Mouse (Mus musculus): ENCODE data around the gene H6pd. TPM values are rescaled to one million over a fixed set of nuclear protein-coding genes. Genes with fewer than 3 reads are reported as not detected.

H6pd gene
- polyA plus RNA-seq, 1 experiment from 2014 or later = 1.9 TPM

DNA sequence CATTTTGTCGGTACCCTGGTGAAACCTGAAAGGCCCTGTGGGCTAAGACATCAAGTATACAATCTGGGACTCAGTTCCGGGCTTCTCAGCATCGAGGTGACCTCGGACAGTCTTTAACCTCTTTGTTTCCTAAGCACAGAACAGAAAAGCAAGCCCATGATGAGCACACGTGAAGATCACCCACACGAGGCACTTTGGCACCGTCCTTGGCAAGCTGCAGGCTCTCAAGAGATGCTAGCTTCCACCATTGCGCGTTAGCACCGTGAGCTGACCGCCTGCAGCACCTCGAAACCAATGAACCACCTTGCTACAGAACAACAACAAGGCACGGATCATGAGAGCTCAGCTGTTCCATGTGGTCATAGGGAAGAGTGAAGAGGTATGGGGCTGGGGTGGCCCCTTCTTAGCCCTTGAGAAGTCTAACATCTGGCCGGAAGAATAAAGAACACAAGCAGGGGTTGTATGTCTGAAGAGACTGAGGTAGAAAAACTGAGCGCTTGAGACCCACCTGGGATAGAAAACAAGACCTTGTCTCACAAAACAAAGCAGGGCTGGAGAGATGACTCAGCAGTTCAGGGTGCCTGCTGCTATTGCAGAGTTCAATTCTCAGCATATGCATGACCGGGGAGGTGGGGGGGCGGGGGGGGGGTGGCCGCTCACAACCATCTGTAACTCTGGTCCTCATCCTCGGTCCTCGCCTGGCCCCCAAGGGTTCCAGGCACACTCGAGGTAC, 2.5 kb downstream of the H6pd start:
- no peak overlapping the region for H3K9ac ChIP-seq (replicated peaks)
- no peak overlapping the region for H3K27ac ChIP-seq
- no peak overlapping the region for H3K4me3 ChIP-seq (replicated peaks)
- no peak overlapping the region for H3K4me2 ChIP-seq (replicated peaks)
- H3K27me3 ChIP-seq = peaks cover 3% of the 10 kb centered on the region; the same call in 1 of the 2 replicates
- H3K9me3 ChIP-seq = no peaks in the 10 kb centered on the region
- H3K4me1 ChIP-seq (replicated peaks) = 0 out of 2 replicates have a peak, but pooled peaks cover 6% of the 10 kb centered on the region
- H3K36me3 ChIP-seq = no peaks in the 10 kb centered on the region
- ATAC-seq = no peak
- 86% methylated on average over 21 of the region's 21 CpGs for WGBS

DNA sequence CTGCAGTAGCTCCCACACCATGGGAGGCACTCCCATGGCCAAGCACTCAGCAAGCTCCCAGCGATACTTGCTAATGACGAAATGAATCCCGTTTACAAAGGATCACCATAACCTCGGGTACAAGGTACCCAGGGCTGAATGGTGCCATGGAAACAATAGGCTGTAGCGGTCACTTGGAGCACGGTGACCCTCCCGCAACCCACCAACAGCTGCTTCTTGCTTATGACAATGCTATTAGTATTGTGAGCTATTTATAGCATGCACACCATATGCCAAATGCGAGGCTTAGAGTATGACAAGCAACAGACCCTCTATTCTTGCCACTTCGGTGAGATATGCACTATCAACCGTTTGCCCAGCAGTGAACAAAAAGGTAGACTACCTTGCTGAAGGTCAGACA, 3.6 kb downstream of the H6pd start:
- ATAC-seq = no peak
- 90% methylated on average over 10 of the region's 10 CpGs for WGBS
- 0 out of 2 replicates have a peak, but pooled peaks cover 6% of the 10 kb centered on the region for H3K4me1 ChIP-seq (replicated peaks)

DNA sequence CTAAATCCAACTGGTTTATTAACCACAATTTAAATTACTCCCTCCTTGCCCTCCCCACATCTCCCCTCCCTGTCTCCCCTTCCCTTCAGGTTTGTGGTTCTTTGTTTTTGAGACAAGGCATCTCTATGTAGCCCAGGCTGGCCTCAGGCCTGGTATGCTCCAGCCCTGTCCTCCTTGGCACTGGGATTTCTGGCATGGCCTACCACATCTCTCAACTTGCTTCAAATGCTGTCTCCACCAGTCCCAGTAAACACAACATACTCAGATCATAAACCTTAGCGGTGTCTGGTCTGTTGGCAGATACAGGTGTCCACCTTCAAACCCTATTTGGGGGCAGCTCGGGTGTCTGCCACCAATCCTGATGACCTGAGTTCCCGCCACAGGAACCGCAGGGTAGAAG, 5.2 kb downstream of the H6pd start:
- H3K4me2 ChIP-seq (replicated peaks) = no peak overlapping the region

More for the DNA sequence above, 3.6 kb downstream of the H6pd start:
- Histone ChIP-seq H3K4me3 (replicated peaks) (no peak overlapping the region), H3K27me3 (peaks cover 3% of the 10 kb centered on the region; the same call in 1 of the 2 replicates), H3K9ac (replicated peaks) (no peak overlapping the region), H3K27ac (no peak overlapping the region), H3K4me2 (replicated peaks) (no peak overlapping the region), H3K9me3 (no peaks in the 10 kb centered on the region), H3K36me3 (no peaks in the 10 kb centered on the region)

DNA sequence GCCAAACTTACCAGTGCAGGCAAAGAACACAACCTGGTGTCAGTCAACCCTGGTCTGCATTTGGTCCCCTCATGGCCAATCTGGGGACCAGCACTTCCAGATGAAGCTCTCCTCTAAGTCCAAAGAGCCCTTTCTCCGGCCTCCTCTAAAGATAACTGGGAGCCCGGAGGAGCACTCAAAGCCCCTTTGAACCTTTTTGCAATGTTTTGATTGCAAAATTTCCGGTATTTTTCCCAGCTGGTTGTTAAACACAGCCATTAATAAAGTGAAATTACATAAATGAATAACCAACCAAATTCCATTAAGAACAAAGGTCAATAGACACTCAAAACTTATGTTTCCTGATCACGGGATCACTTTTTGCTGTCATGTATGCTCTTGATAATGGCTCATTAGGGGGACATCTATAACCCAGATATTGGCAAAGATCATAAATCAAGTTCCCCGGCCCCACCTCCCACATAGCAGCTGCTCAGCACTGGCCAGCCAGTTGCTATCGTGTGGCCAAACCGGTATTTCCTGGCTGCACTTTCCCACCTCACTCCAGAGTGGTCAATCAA, 5.7 kb downstream of the H6pd start:
- H3K4me1 ChIP-seq (replicated peaks) = 0 out of 2 replicates have a peak, but pooled peaks cover 3% of the 10 kb centered on the region
- H3K4me2 ChIP-seq (replicated peaks) = no peak overlapping the region
- H3K36me3 ChIP-seq = no peaks in the 10 kb centered on the region
- no peak overlapping the region for H3K9ac ChIP-seq (replicated peaks)
- no peak overlapping the region for H3K27ac ChIP-seq
- 81% methylated on average over 7 of the region's 7 CpGs for WGBS
- H3K4me3 ChIP-seq (replicated peaks) = no peak overlapping the region
- no peak for ATAC-seq
- peaks cover 3% of the 10 kb centered on the region; the same call in 1 of the 2 replicates for H3K27me3 ChIP-seq
- no peaks in the 10 kb centered on the region for H3K9me3 ChIP-seq

More for the DNA sequence above, 5.2 kb downstream of the H6pd start:
- 0 out of 2 replicates have a peak, but pooled peaks cover 3% of the 10 kb centered on the region for H3K4me1 ChIP-seq (replicated peaks)
- WGBS = 96% methylated on average over 4 of the region's 4 CpGs
- no peak for ATAC-seq
- H3K4me3 ChIP-seq (replicated peaks) = no peak overlapping the region
- H3K9me3 ChIP-seq = no peaks in the 10 kb centered on the region
- no peak overlapping the region for H3K27ac ChIP-seq
- H3K9ac ChIP-seq (replicated peaks) = no peak overlapping the region
- H3K27me3 ChIP-seq = peaks cover 3% of the 10 kb centered on the region; the same call in 1 of the 2 replicates
- no peaks in the 10 kb centered on the region for H3K36me3 ChIP-seq

DNA sequence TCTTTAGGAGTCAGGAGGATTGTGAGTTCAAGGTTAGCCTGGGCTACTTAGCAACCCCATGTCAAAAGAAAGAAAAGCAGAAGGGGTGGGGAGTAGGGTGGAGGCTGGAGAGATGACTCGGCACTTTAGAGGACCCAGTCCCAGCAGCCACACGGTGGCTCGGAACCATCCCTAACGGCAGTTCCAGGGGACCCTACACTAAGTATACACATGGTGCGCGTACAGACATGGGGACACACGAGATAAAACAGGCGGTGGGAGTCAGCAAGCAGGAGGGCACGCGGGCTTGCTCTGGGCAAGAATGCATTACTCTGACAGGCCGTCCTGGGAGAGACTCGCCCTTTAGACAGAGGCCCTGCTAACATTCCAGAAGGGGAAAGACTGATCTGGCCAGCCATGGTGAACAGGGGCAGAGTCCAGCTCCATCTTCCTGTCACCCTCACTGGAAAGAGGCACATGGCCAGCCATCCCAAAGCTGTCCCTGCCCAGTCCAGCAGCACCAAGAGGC, 6.7 kb downstream of the H6pd start:
- WGBS = 69% methylated on average over 12 of the region's 12 CpGs
- Histone ChIP-seq H3K4me1 (replicated peaks) (no peaks in the 10 kb centered on the region), H3K27ac (no peak overlapping the region), H3K9ac (replicated peaks) (no peak overlapping the region), H3K27me3 (no peaks in the 10 kb centered on the region), H3K9me3 (no peaks in the 10 kb centered on the region), H3K36me3 (no peaks in the 10 kb centered on the region), H3K4me2 (replicated peaks) (no peak overlapping the region), H3K4me3 (replicated peaks) (no peak overlapping the region)
- ATAC-seq = no peak

DNA sequence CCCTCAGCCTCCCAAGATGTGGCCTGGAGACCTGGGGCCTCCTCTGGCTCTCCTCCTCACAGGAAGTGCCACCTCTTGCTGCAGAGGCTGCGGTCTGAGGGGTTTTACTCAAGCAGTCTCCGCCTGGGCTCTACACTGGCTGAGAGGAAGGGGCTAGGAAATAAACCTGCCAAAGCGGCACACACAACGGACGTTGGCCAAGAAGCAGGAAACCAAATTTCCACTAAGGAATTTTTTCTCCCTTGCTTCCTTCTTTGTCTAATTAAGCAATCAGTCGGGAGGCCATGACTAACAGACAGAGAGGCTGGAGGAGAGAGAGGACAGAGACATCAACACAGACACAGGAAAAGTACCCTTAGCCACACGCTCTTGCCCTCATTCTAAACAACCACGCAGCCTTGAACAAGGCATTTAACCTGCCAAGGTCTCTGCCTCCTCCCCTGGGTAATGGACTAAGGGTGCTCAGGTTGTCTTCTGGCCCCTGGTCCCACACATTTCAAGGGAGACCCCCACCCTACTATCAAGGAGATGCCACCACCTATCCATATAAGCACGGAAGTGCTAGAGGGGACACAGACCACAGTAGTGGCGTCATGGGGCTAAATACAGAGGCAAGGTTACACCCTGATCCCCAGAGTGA, 7.5 kb downstream of the H6pd start:
- Histone ChIP-seq H3K36me3 (no peaks in the 10 kb centered on the region), H3K9ac (replicated peaks) (no peak overlapping the region), H3K9me3 (no peaks in the 10 kb centered on the region), H3K27ac (no peak overlapping the region), H3K4me1 (replicated peaks) (no peaks in the 10 kb centered on the region), H3K4me3 (replicated peaks) (no peak overlapping the region), H3K4me2 (replicated peaks) (no peak overlapping the region), H3K27me3 (no peaks in the 10 kb centered on the region)
- ATAC-seq = no peak
- WGBS = 80% methylated on average over 10 of the region's 10 CpGs

DNA sequence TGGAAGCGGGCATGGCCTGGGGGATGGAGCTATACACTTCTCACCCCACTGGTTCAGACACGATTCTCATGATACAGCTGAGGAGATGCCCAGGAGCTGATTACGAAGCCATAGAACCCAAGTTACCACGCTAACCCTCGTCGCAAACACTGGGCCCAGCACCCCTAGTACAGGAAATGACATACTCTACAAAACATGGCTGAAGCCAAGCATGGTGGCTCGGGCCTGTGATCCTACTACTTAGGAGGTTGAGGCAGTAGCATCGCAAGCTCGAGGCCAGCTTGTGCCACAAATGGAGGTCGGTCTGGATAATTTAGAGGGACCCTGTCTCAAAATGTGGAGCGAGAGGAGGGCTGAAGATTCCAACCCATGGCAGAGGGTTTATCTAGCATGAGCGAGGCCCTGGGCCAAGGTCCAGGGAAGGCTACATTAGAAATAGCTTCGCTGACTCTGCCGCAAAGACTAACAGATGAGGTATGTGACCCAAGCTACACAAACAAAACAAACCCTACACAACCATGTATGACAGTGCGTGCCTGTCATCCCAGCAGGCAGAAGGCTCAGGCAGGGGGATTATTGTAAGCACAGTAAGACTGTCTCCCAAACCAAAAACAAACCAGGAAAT, 8.8 kb downstream of the H6pd start:
- no peak overlapping the region for H3K4me2 ChIP-seq (replicated peaks)
- no peaks in the 10 kb centered on the region for H3K4me1 ChIP-seq (replicated peaks)
- no peak overlapping the region for H3K9ac ChIP-seq (replicated peaks)
- H3K4me3 ChIP-seq (replicated peaks) = no peak overlapping the region
- H3K27me3 ChIP-seq = no peaks in the 10 kb centered on the region
- H3K27ac ChIP-seq = no peak overlapping the region
- no peak for ATAC-seq
- no peaks in the 10 kb centered on the region for H3K36me3 ChIP-seq
- WGBS = 87% methylated on average over 15 of the region's 15 CpGs
- no peaks in the 10 kb centered on the region for H3K9me3 ChIP-seq

DNA sequence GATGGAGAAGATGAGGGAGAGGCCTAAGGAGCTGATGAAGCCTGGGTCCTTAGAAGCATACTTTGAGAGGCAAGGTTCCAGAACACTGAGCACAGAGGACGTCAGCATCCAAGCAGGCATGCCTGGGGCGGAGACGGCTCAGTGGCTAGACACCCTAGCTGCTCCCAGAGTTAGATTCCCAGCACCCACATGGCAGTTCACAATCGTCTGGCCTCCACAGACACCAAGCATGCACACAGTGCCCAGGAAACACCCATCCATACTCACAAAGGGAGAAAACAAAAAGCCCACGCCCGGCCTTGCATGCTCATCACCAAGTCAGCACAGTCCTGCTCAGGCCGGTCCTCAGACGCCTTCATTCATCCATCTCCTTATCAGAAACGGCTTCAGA, 9.3 kb downstream of the H6pd start:
- H3K9me3 ChIP-seq = no peaks in the 10 kb centered on the region
- no peak overlapping the region for H3K27ac ChIP-seq
- no peaks in the 10 kb centered on the region for H3K4me1 ChIP-seq (replicated peaks)
- H3K9ac ChIP-seq (replicated peaks) = no peak overlapping the region
- no peak overlapping the region for H3K4me2 ChIP-seq (replicated peaks)
- H3K36me3 ChIP-seq = no peaks in the 10 kb centered on the region
- H3K4me3 ChIP-seq (replicated peaks) = no peak overlapping the region
- WGBS = 59% methylated on average over 9 of the region's 9 CpGs
- no peak for ATAC-seq
- no peaks in the 10 kb centered on the region for H3K27me3 ChIP-seq

DNA sequence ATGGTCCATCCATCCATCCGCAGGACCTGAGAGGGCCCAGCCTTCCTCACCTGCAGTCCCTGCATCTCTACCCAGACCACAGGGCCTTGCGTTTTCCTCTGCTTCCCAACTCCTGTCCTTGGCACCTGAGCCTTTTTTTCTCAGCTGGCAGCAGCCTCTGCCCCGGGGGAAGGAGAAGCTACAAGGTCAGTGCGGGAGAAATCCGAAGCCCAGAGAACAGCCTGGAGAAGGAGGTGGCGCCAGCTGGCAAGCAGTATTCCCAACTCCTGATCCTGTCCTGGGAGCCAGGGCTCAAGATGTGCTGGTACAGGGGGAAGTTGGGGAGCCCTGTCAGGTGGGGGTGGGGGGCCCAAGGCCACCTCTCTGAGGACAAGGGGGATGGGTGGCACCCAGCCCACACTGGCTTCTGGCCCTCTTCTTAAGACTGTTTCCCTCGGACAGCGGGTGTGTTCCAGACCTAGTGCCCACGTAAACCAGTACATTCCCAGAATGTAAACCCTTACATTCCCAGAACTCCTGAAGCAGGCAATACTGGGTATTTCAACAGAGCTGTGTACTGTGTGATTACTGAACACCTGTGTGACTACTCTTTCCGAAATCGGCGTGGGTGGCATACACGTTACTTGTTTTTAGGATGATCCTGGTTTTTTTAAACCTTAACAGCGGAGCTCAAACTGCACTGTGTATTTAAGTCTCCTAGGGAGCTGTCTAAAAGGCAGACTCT, 9.9 kb downstream of the H6pd start:
- Histone ChIP-seq H3K9me3 (no peaks in the 10 kb centered on the region), H3K9ac (replicated peaks) (no peak overlapping the region), H3K4me3 (replicated peaks) (no peak overlapping the region), H3K27me3 (no peaks in the 10 kb centered on the region), H3K27ac (no peak overlapping the region), H3K36me3 (no peaks in the 10 kb centered on the region), H3K4me2 (replicated peaks) (no peak overlapping the region), H3K4me1 (replicated peaks) (no peaks in the 10 kb centered on the region)
- 84% methylated on average over 14 of the region's 14 CpGs for WGBS
- no peak for ATAC-seq

DNA sequence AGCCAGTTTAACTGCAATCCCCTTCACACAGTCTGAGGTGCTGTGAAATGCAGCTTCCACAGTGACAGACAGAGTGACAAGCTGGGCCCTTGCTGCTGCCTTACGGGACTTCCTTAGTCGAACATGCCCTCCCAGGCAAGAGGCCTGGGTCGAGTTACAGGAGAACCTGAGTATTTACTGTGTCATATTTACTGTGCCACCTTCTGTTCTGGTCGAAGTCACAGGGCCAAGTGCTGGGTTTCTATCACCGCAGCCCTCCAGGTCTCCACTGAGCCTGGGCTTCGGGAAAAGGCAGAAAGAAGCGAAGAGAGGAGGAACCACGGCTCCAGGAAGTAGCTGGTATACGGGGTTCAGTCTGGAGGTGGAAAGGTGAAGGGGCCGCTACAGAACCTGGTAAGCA, 10.8 kb downstream of the H6pd start:
- Histone ChIP-seq H3K9me3 (no peaks in the 10 kb centered on the region), H3K4me2 (replicated peaks) (no peak overlapping the region), H3K4me3 (replicated peaks) (no peak overlapping the region), H3K4me1 (replicated peaks) (no peaks in the 10 kb centered on the region), H3K9ac (replicated peaks) (no peak overlapping the region), H3K36me3 (no peaks in the 10 kb centered on the region), H3K27me3 (no peaks in the 10 kb centered on the region), H3K27ac (no peak overlapping the region)
- ATAC-seq = no peak
- 86% methylated on average over 10 of the region's 10 CpGs for WGBS

DNA sequence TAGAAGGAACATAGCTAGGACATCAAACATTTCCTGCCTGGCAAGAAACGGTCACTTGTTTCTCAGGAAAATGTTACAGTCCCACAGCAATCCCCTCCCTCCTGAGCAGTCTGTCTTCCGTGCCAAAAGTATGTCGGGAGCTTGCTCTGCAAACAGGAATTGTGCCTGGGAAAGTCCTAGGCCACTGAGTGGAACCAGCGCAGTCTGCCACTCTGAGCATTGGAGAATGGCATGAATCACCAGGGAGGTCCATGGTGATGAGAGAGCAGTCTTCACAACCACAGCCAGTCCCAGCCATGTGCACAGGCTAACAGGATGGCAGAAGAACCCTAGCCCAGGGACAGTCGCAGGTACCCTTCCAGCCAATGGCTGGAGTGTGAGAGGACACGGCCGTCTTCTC, 12.4 kb downstream of the H6pd start:
- ATAC-seq = no peak
- WGBS = 82% methylated on average over 7 of the region's 7 CpGs
- H3K27me3 ChIP-seq = peaks cover 3% of the 10 kb centered on the region
- no peak overlapping the region for H3K27ac ChIP-seq
- no peak overlapping the region for H3K4me3 ChIP-seq (replicated peaks)
- no peak overlapping the region for H3K9ac ChIP-seq (replicated peaks)
- H3K36me3 ChIP-seq = no peaks in the 10 kb centered on the region
- no peaks in the 10 kb centered on the region; the same call in 1 of the 2 replicates for H3K4me1 ChIP-seq (replicated peaks)
- H3K4me2 ChIP-seq (replicated peaks) = no peak overlapping the region
- no peaks in the 10 kb centered on the region for H3K9me3 ChIP-seq

All from midbrain, embryonic 13.5 days (tissue).